Mouse (Mus musculus): ENCODE data around the gene Lsm5. TPM values are rescaled to one million over a fixed set of nuclear protein-coding genes. Genes with fewer than 3 reads are reported as not detected.

Gene Lsm5
- polyA plus RNA-seq, 1 experiment from 2014 or later = 177 TPM

GRCm38 (mm10) chr6:56714186-56714573, 9.7 kb upstream of the Lsm5 start:
- ATAC-seq (ENCODE audit: insufficient read depth, low FRiP score, low TSS enrichment) (no peak), DNase-seq (ENCODE audit: low spot score) (no peak)
- 57% methylated on average over 7 of the region's 7 CpGs for WGBS
- no peak overlapping the region for H3K4me3 ChIP-seq (ENCODE audit: low read depth, low read length)
- H3K27me3 ChIP-seq (ENCODE audit: control insufficient read depth, insufficient read depth, low read length) = no peaks in the 10 kb centered on the region
- no peaks in the 10 kb centered on the region for H3K9me3 ChIP-seq (ENCODE audit: control insufficient read depth, low read length)
- H3K4me1 ChIP-seq (ENCODE audit: control insufficient read depth, insufficient read depth, low read length) = peaks cover 6% of the 10 kb centered on the region; the same call in 1 of the 2 replicates
- H3K4me2 ChIP-seq (ENCODE audit: low read depth) = peak overlapping the region; percentile 48; the same call in 1 of the 2 replicates
- H3K27ac ChIP-seq (ENCODE audit: low read depth, low read length) = no peak overlapping the region
- H3K9ac ChIP-seq (ENCODE audit: low read length) = no peak overlapping the region
- no peaks in the 10 kb centered on the region for H3K36me3 ChIP-seq (ENCODE audit: control insufficient read depth, insufficient read depth, low read length)

DNA sequence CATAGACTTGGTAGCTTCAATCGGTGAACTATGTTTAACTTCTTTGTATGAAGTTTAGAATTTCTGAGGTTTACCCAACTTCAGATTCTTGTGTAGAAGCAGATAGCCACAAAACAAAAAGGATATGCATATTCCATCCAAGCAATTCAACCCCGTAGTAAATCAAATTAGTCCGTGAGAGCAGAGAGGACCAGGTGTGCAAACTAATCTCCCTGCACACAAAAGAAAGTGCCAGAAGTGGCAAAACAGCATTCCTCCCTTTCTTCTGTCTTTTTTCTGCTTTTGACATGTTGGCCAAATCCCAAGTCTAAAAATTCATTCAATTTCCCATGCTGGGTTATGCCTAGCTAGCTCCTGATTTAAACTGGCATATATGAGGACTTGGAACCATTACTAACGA, 12.1 kb downstream of the Lsm5 start:
- 86% methylated on average over 4 of the region's 4 CpGs for WGBS
- H3K4me3 ChIP-seq (ENCODE audit: low read depth, low read length) = no peak overlapping the region

DNA sequence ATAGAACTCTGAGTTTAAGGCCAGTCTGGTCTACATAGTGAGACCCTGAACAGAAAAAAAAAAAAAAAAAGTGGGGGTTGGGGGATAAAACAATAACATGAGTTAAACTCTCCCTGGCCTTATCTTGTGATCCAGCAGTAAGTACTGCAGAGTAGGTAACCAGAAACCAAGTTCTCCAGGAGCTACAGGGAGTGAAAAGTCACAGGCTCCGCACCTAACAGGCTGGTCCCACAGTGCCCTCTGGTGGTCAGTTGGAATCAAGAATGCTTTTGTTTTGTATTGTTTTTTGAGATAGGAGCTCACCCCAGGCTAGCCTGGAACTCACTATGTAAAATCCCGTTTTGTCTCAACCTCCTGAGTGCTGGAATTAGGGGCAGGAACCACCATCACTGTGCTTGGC, 13.3 kb downstream of the Lsm5 start:
- WGBS = 7% methylated on average over 2 of the region's 2 CpGs
- no peaks in the 10 kb centered on the region for H3K27me3 ChIP-seq (ENCODE audit: control insufficient read depth, insufficient read depth, low read length)
- no peak overlapping the region for H3K9ac ChIP-seq (ENCODE audit: low read length)
- DNase-seq (ENCODE audit: low spot score) (peak; percentile 60), ATAC-seq (ENCODE audit: insufficient read depth, low FRiP score, low TSS enrichment) (peak; percentile 45)
- H3K9me3 ChIP-seq (ENCODE audit: control insufficient read depth, low read length) = no peaks in the 10 kb centered on the region
- no peak overlapping the region for H3K27ac ChIP-seq (ENCODE audit: low read depth, low read length)
- no peaks in the 10 kb centered on the region for H3K36me3 ChIP-seq (ENCODE audit: control insufficient read depth, insufficient read depth, low read length)
- H3K4me3 ChIP-seq (ENCODE audit: low read depth, low read length) = no peak overlapping the region
- H3K4me2 ChIP-seq (ENCODE audit: low read depth) = no peak overlapping the region
- H3K4me1 ChIP-seq (ENCODE audit: control insufficient read depth, insufficient read depth, low read length) = no peaks in the 10 kb centered on the region

More for the DNA sequence above, 12.1 kb downstream of the Lsm5 start:
- no peak overlapping the region for H3K27ac ChIP-seq (ENCODE audit: low read depth, low read length)
- H3K27me3 ChIP-seq (ENCODE audit: control insufficient read depth, insufficient read depth, low read length) = no peaks in the 10 kb centered on the region
- no peaks in the 10 kb centered on the region for H3K9me3 ChIP-seq (ENCODE audit: control insufficient read depth, low read length)
- H3K4me2 ChIP-seq (ENCODE audit: low read depth) = no peak overlapping the region
- H3K9ac ChIP-seq (ENCODE audit: low read length) = no peak overlapping the region
- ATAC-seq (ENCODE audit: insufficient read depth, low FRiP score, low TSS enrichment) (no peak), DNase-seq (ENCODE audit: low spot score) (no peak)
- no peaks in the 10 kb centered on the region for H3K36me3 ChIP-seq (ENCODE audit: control insufficient read depth, insufficient read depth, low read length)
- no peaks in the 10 kb centered on the region for H3K4me1 ChIP-seq (ENCODE audit: control insufficient read depth, insufficient read depth, low read length)

DNA sequence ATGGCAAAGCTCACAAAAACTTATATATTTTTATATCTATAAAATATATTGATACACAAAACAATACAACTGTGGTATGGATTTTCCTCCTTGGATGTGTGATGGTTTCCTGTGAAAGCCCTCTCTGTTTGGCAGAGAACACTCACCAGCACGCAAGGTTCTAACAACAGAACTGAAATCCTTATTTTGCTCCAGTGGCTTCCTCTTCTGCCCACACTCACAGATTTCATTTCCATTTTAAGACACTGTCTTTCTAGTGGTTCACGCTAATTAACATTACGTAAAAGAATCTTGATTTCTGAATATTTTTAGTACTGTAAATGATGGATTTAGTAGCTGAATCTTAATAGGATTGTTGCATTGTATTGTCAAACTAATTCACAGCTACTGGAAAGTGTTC, 16.3 kb downstream of the Lsm5 start:
- WGBS = 96% methylated on average over 3 of the region's 3 CpGs
- DNase-seq (ENCODE audit: low spot score) = no peak
- H3K4me3 ChIP-seq (ENCODE audit: low read depth, low read length) = no peak overlapping the region
- H3K27ac ChIP-seq (ENCODE audit: low read depth, low read length) = no peak overlapping the region
- H3K36me3 ChIP-seq (ENCODE audit: control insufficient read depth, insufficient read depth, low read length) = no peaks in the 10 kb centered on the region
- ATAC-seq (ENCODE audit: insufficient read depth, low FRiP score, low TSS enrichment) = no peak
- H3K4me1 ChIP-seq (ENCODE audit: control insufficient read depth, insufficient read depth, low read length) = no peaks in the 10 kb centered on the region
- no peak overlapping the region for H3K9ac ChIP-seq (ENCODE audit: low read length)
- H3K9me3 ChIP-seq (ENCODE audit: control insufficient read depth, low read length) = no peaks in the 10 kb centered on the region
- no peaks in the 10 kb centered on the region for H3K27me3 ChIP-seq (ENCODE audit: control insufficient read depth, insufficient read depth, low read length)
- no peak overlapping the region for H3K4me2 ChIP-seq (ENCODE audit: low read depth)

GRCm38 (mm10) chr6:56664410-56664809, 40.1 kb downstream of the Lsm5 start:
- Histone ChIP-seq H3K27ac (ENCODE audit: low read depth, low read length) (no peak overlapping the region), H3K9ac (ENCODE audit: low read length) (no peak overlapping the region), H3K4me3 (ENCODE audit: low read depth, low read length) (no peak overlapping the region), H3K9me3 (ENCODE audit: control insufficient read depth, low read length) (no peaks in the 10 kb centered on the region), H3K27me3 (ENCODE audit: control insufficient read depth, insufficient read depth, low read length) (no peaks in the 10 kb centered on the region), H3K4me1 (ENCODE audit: control insufficient read depth, insufficient read depth, low read length) (no peaks in the 10 kb centered on the region), H3K4me2 (ENCODE audit: low read depth) (no peak overlapping the region), H3K36me3 (ENCODE audit: control insufficient read depth, insufficient read depth, low read length) (no peaks in the 10 kb centered on the region)
- WGBS = 79% methylated on average over 3 of the region's 3 CpGs
- DNase-seq (ENCODE audit: low spot score) (no peak), ATAC-seq (ENCODE audit: insufficient read depth, low FRiP score, low TSS enrichment) (no peak)

- H3K4me2 ChIP-seq (ENCODE audit: low read depth) = no peak overlapping the region
- H3K9me3 ChIP-seq (ENCODE audit: control insufficient read depth, low read length) = no peaks in the 10 kb centered on the region
- ATAC-seq (ENCODE audit: insufficient read depth, low FRiP score, low TSS enrichment) (no peak), DNase-seq (ENCODE audit: low spot score) (no peak)
- H3K4me1 ChIP-seq (ENCODE audit: control insufficient read depth, insufficient read depth, low read length) = no peaks in the 10 kb centered on the region
- H3K4me3 ChIP-seq (ENCODE audit: low read depth, low read length) = no peak overlapping the region
- 84% methylated on average over 8 of the region's 8 CpGs for WGBS
- H3K27me3 ChIP-seq (ENCODE audit: control insufficient read depth, insufficient read depth, low read length) = peaks cover 3% of the 10 kb centered on the region; the same call in 1 of the 2 replicates
- H3K27ac ChIP-seq (ENCODE audit: low read depth, low read length) = no peak overlapping the region
- H3K9ac ChIP-seq (ENCODE audit: low read length) = no peak overlapping the region
- H3K36me3 ChIP-seq (ENCODE audit: control insufficient read depth, insufficient read depth, low read length) = no peaks in the 10 kb centered on the region
Observed at GRCm38 (mm10) chr6:56655393-56655792, 49.1 kb downstream of the Lsm5 start.

GRCm38 (mm10) chr6:56652121-56652592, 52.4 kb downstream of the Lsm5 start:
- ATAC-seq (ENCODE audit: insufficient read depth, low FRiP score, low TSS enrichment) (peak; percentile 48), DNase-seq (ENCODE audit: low spot score) (peak; percentile 43)
- no peak overlapping the region for H3K27ac ChIP-seq (ENCODE audit: low read depth, low read length)

More at GRCm38 (mm10) chr6:56652121-56652592, 52.4 kb downstream of the Lsm5 start:
- Histone ChIP-seq H3K9ac (ENCODE audit: low read length) (peak overlapping the region; percentile 45), H3K36me3 (ENCODE audit: control insufficient read depth, insufficient read depth, low read length) (no peaks in the 10 kb centered on the region), H3K4me2 (ENCODE audit: low read depth) (peak overlapping the region; percentile 75), H3K4me3 (ENCODE audit: low read depth, low read length) (peak overlapping the region; percentile 35), H3K9me3 (ENCODE audit: control insufficient read depth, low read length) (no peaks in the 10 kb centered on the region), H3K4me1 (ENCODE audit: control insufficient read depth, insufficient read depth, low read length) (no peaks in the 10 kb centered on the region), H3K27me3 (ENCODE audit: control insufficient read depth, insufficient read depth, low read length) (peaks cover 3% of the 10 kb centered on the region; the same call in 1 of the 2 replicates)
- under 1% methylated on average over 36 of the region's 36 CpGs for WGBS

Other genes starting within 250 kb of the Lsm5 start
- 2.5 and 2.9 TPM in 2 replicates for gene Pde1c, start 135.6 kb downstream of the Lsm5 start, polyA plus RNA-seq (2014; fragmentation: Nextera tagmentation; extraction: Ambion mirVana)
- 31.3 and 32.7 TPM in 2 replicates for gene Avl9, start 10.2 kb upstream of the Lsm5 start, polyA plus RNA-seq (2014; fragmentation: Nextera tagmentation; extraction: Ambion mirVana)
- 31.2 and 33.9 TPM in 2 replicates for gene Kbtbd2, start 93.1 kb upstream of the Lsm5 start, polyA plus RNA-seq (2014; fragmentation: Nextera tagmentation; extraction: Ambion mirVana)
- 61.0 and 61.7 TPM in 2 replicates for gene Fkbp9, start 127.3 kb upstream of the Lsm5 start, polyA plus RNA-seq (2014; fragmentation: Nextera tagmentation; extraction: Ambion mirVana)
- 89.0 and 90.7 TPM in 2 replicates for gene Nt5c3, start 219.2 kb upstream of the Lsm5 start, polyA plus RNA-seq (2014; fragmentation: Nextera tagmentation; extraction: Ambion mirVana)
- gene Vmn1r4, start 219.3 kb upstream of the Lsm5 start, polyA plus RNA-seq (2014; fragmentation: Nextera tagmentation; extraction: Ambion mirVana) = 0.21 and 0.28 TPM in 2 replicates